Mouse (Mus musculus) testis, adult 2 months (tissue): Measurements from ENCODE around the gene Vangl1.

Experiments used
- CTCF ChIP-seq: fragments of 200-500 bp; IDR thresholded peaks from 2 replicates; pipeline ENCODE4 v1.5.1; 2012; ENCODE audit warnings: low read depth, mild to moderate bottlenecking, inconsistent platforms, low read length, moderate library complexity; ENCODE audit not compliant: control insufficient read depth, insufficient read depth, insufficient replicate concordance
- POLR2A ChIP-seq: fragments of 200-500 bp; IDR thresholded peaks from 2 replicates; pipeline ENCODE4 v1.6.1; 2012; ENCODE audit warnings: low read depth, mild to moderate bottlenecking, inconsistent platforms, low read length, moderate library complexity; ENCODE audit not compliant: control insufficient read depth

- TF ChIP-seq POLR2A: no peak
- TF ChIP-seq CTCF: no peak
Measured at GRCm38 (mm10) chr3:102167555-102168210, 36.8 kb downstream of the Vangl1 start.
